Mouse (Mus musculus): ENCODE data around the gene Ltb.

DNA sequence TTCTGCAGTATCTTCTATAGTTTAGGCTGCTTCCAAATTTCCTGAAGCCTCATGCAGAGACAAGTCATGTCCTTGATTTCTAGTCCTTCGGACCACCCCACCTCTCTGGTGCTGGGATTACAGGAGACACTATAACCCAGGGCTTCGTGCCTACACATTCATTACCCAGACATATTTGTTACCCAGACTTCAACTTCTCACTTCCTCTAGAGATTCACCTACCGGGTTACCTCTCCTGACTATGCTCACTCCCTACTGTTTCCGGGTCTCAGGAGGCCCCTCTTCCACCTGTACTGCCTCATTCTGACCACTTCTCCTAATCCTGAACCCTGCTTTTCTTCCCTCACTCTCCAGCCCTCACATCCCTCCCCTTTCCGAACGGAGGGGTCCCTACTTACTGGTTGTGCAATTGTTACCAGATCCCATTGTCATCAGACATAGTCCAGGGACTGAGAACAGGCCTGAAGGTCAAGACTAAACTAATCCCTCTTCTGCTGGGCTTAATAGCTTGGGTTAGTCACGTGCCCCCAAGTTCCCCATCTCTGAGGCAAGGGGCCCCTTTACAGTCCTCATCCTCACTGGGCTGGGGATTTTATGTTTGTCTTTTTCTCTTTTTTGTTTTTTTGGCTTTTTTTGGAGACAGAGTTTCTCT, 6.2 kb upstream of the Ltb start, which contains the start of gene Lst1:
- TF ChIP-seq POLR2A (IDR thresholded peaks at IDR 0.05; ENCODE audit: insufficient read depth, low read depth, low read length): no peak
- no peak for TF ChIP-seq EP300 (IDR thresholded peaks at IDR 0.05; ENCODE audit: insufficient read depth, low read depth, low read length)

Data from heart, adult 2 months (tissue).